Mouse (Mus musculus) forebrain, embryonic 10.5 days (tissue): ENCODE results near the gene 9230112D13Rik. TPM values are rescaled to one million over a fixed set of nuclear protein-coding genes. Genes with fewer than 3 reads are reported as not detected.

Experiments
- DNase-seq: peaks from one replicate; pipeline ENCODE4 v3.0.0-alpha.2; 2017; ENCODE audit warnings: low spot score; ENCODE audit errors: extremely low spot score
- H3K27ac ChIP-seq: fragments of 300-500 bp; sonication (generic); 2 replicates; pipeline ENCODE4 v1.5.1; 2016; ENCODE audit warnings: mild to moderate bottlenecking
- H3K27me3 ChIP-seq: fragments of 300-500 bp; sonication (generic); 2 replicates; pipeline ENCODE4 v1.6.1; 2016; ENCODE audit warnings: mild to moderate bottlenecking; ENCODE audit not compliant: poor library complexity, severe bottlenecking
- H3K36me3 ChIP-seq: fragments of 300-500 bp; sonication (generic); replicated peaks from 2 replicates; pipeline ENCODE4 v1.6.1; 2016; ENCODE audit warnings: mild to moderate bottlenecking, moderate library complexity
- H3K4me1 ChIP-seq: fragments of 300-500 bp; sonication (generic); 2 replicates; pipeline ENCODE4 v1.6.1; 2016
- H3K4me3 ChIP-seq: fragments of 300-500 bp; sonication (generic); 2 replicates; pipeline ENCODE4 v1.5.1; 2016; ENCODE audit warnings: mild to moderate bottlenecking, moderate library complexity
- H3K9me3 ChIP-seq: fragments of 300-500 bp; sonication (generic); 2 replicates; pipeline ENCODE4 v1.6.1; 2016; ENCODE audit warnings: mild to moderate bottlenecking, moderate library complexity
- WGBS: fragments of 180-500 bp; shearing (Covaris S2); methylation state at CpG from one replicate; pipeline ENCODE4 v1.1.7; 2016; 5-methylcytosine and 5-hydroxymethylcytosine counted together
- polyA plus RNA-seq: library from polyadenylated mRNA; unstranded; fragments of >200 nt; fragmentation: Nextera tagmentation; extraction: Ambion mirVana; gene quantifications from 2 replicates; pipeline ENCODE4 v1.2.1, GENCODE M21; 2016

9230112D13Rik gene
- polyA plus RNA-seq, 1 experiment from 2014 or later, result not detected

GRCm38 (mm10) chr14:34483469-34484341 is 38.9 kb downstream of the 9230112D13Rik start:
- Histone ChIP-seq H3K4me1 (peaks cover 20% of the 10 kb centered on the region), H3K27ac (no peak overlapping the region), H3K27me3 (no peaks in the 10 kb centered on the region), H3K36me3 (no peaks in the 10 kb centered on the region), H3K9me3 (no peaks in the 10 kb centered on the region), H3K4me3 (no peak overlapping the region)
- DNase-seq, result no peak
- WGBS, result 81% methylated on average over 6 of the region's 6 CpGs

GRCm38 (mm10) chr14:34471591-34471990 is 51.0 kb downstream of the 9230112D13Rik start:
- DNase-seq, result no peak
- no peak overlapping the region for H3K4me3 ChIP-seq
- H3K27ac ChIP-seq, result no peak overlapping the region
- H3K9me3 ChIP-seq, result no peaks in the 10 kb centered on the region
- 0 out of 2 replicates have a peak, but pooled peaks cover 3% of the 10 kb centered on the region for H3K4me1 ChIP-seq
- H3K27me3 ChIP-seq, result no peaks in the 10 kb centered on the region
- no peaks in the 10 kb centered on the region for H3K36me3 ChIP-seq

GRCm38 (mm10) chr14:34466291-34466690 is 56.3 kb downstream of the 9230112D13Rik start:
- H3K27me3 ChIP-seq, result no peaks in the 10 kb centered on the region
- DNase-seq, result no peak
- 79% methylated on average over 3 of the region's 3 CpGs for WGBS
- H3K27ac ChIP-seq, result no peak overlapping the region
- H3K4me1 ChIP-seq, result no peaks in the 10 kb centered on the region
- H3K9me3 ChIP-seq, result no peaks in the 10 kb centered on the region
- no peak overlapping the region for H3K4me3 ChIP-seq
- H3K36me3 ChIP-seq, result no peaks in the 10 kb centered on the region

Other genes starting within 250 kb of the 9230112D13Rik start
- gene Shld2, start 212.3 kb downstream of the 9230112D13Rik start, polyA plus RNA-seq, result 8.4 and 9.8 TPM in 2 replicates
- gene Glud1, start 212.1 kb downstream of the 9230112D13Rik start, polyA plus RNA-seq, result 63.9 and 65.8 TPM in 2 replicates
- gene Fam25c, start 167.4 kb downstream of the 9230112D13Rik start, polyA plus RNA-seq, result not detected in 2 replicates
- gene Sncg, start 148.0 kb downstream of the 9230112D13Rik start, polyA plus RNA-seq, result 1.3 and 2.2 TPM in 2 replicates
- gene Mmrn2, start 147.3 kb downstream of the 9230112D13Rik start, polyA plus RNA-seq, result 6.2 and 6.7 TPM in 2 replicates
- 44.5 and 47.6 TPM in 2 replicates for gene Bmpr1a, start 19.5 kb downstream of the 9230112D13Rik start, polyA plus RNA-seq
- 0.05 and 0.06 TPM in 2 replicates for gene Ldb3, start 65.9 kb upstream of the 9230112D13Rik start, polyA plus RNA-seq
- gene Opn4, start 77.3 kb upstream of the 9230112D13Rik start, polyA plus RNA-seq, result 0.47 and 1.0 TPM in 2 replicates
- gene Wapl, start 151.1 kb upstream of the 9230112D13Rik start, polyA plus RNA-seq, result 25.7 and 26.3 TPM in 2 replicates